Mouse (Mus musculus) urinary bladder, adult 2 months (tissue): ENCODE results near the gene Sdhd. TPM values are rescaled to one million over a fixed set of nuclear protein-coding genes. Genes with fewer than 3 reads are reported as not detected.
"Not testable (repeated sequence)": the region's sequence is repeated elsewhere in the genome, so short reads cannot be mapped to it uniquely, and the experiment has no call there.

Experiments used
- DNase-seq: peaks from one replicate; pipeline ENCODE4 v3.0.0; 2022; ENCODE audit warnings: low spot score
- polyA plus RNA-seq: library from polyadenylated mRNA; depleted of rRNA; stranded (reverse); fragments of >200 nt; gene quantifications from 2 replicates; pipeline ENCODE4 v1.2.3, GENCODE M21; 2012; rRNA removed

The Sdhd gene
- 154 and 189 TPM in 2 replicates for polyA plus RNA-seq

GRCm38 (mm10) chr9:50603189-50603997 lies at the start of gene Sdhd, which contains the start of gene Timm8b:
TSS of gene Sdhd (minus strand) at chr9:50603812.
TSS of gene Timm8b (plus strand) at chr9:50603910.
- DNase-seq, result peak; percentile 89

GRCm38 (mm10) chr9:50650503-50650902 lies 46.9 kb upstream of the Sdhd start:
- no peak for DNase-seq

GRCm38 (mm10) chr9:50646826-50647370 lies 43.3 kb upstream of the Sdhd start:
- no peak for DNase-seq

- DNase-seq, result no peak
These were observed 30.7 kb upstream of the Sdhd start for GRCm38 (mm10) chr9:50634270-50634669.

GRCm38 (mm10) chr9:50633059-50633458 lies 29.4 kb upstream of the Sdhd start:
- DNase-seq, result no peak

- no peak for DNase-seq
These were observed 28.5 kb upstream of the Sdhd start for GRCm38 (mm10) chr9:50632016-50632688.

- DNase-seq, result not testable (repeated sequence)
These were observed 27.3 kb upstream of the Sdhd start for GRCm38 (mm10) chr9:50630903-50631302.

- DNase-seq, result no peak
These were observed 14.2 kb upstream of the Sdhd start for GRCm38 (mm10) chr9:50617794-50618330.

- DNase-seq, result peak; percentile 83
These were observed 13.4 kb upstream of the Sdhd start, which contains the start of the genes Pih1d2 and Nkapd1 for GRCm38 (mm10) chr9:50616766-50617603. TSS of gene Pih1d2 (plus strand) at chr9:50617321. TSS of gene Nkapd1 (minus strand) at chr9:50617464.

GRCm38 (mm10) chr9:50616161-50616560 lies 12.5 kb upstream of the Sdhd start:
- no peak for DNase-seq

- no peak for DNase-seq
These were observed 8.5 kb upstream of the Sdhd start for GRCm38 (mm10) chr9:50612115-50612514.

- DNase-seq, result no peak
These were observed 726 bp upstream of the Sdhd start for GRCm38 (mm10) chr9:50604338-50604737.

- no peak for DNase-seq
These were observed 349 bp upstream of the Sdhd start for GRCm38 (mm10) chr9:50603998-50604324.

- DNase-seq, result no peak
These were observed 1.4 kb downstream of the Sdhd start for GRCm38 (mm10) chr9:50602055-50602845.

GRCm38 (mm10) chr9:50601536-50601935 lies 2.1 kb downstream of the Sdhd start:
- DNase-seq, result no peak

- DNase-seq, result no peak
These were observed 6.6 kb downstream of the Sdhd start for GRCm38 (mm10) chr9:50596973-50597372.

GRCm38 (mm10) chr9:50594794-50595417 lies 8.7 kb downstream of the Sdhd start:
- DNase-seq, result no peak

GRCm38 (mm10) chr9:50593544-50593943 lies 10.1 kb downstream of the Sdhd start:
- no peak for DNase-seq

- no peak for DNase-seq
These were observed 10.7 kb downstream of the Sdhd start for GRCm38 (mm10) chr9:50592955-50593354.

- no peak for DNase-seq
These were observed 12.6 kb downstream of the Sdhd start for GRCm38 (mm10) chr9:50590856-50591518.
